Mouse (Mus musculus): ENCODE results near the gene Cadm1. TPM values are rescaled to one million over a fixed set of nuclear protein-coding genes. Genes with fewer than 3 reads are reported as not detected.

Gene Cadm1
- polyA plus RNA-seq, 1 experiment: not detected

- TF ChIP-seq GATA1 (IDR thresholded peaks at IDR 0.05; ENCODE audit: low read length): no peak
Observed at GRCm38 (mm10) chr9:47616391-47616790, 86.4 kb downstream of the Cadm1 start.

GRCm38 (mm10) chr9:47619501-47620029, 89.6 kb downstream of the Cadm1 start:
- no peak for TF ChIP-seq GATA1 (IDR thresholded peaks at IDR 0.05; ENCODE audit: low read length)

GRCm38 (mm10) chr9:47623447-47624445, 93.8 kb downstream of the Cadm1 start:
- no peak for TF ChIP-seq GATA1 (IDR thresholded peaks at IDR 0.05; ENCODE audit: low read length)

- TF ChIP-seq GATA1 (IDR thresholded peaks at IDR 0.05; ENCODE audit: low read length): no peak
Observed at GRCm38 (mm10) chr9:47624565-47625520, 94.9 kb downstream of the Cadm1 start.

GRCm38 (mm10) chr9:47625621-47626210, 95.7 kb downstream of the Cadm1 start:
- TF ChIP-seq GATA1 (IDR thresholded peaks at IDR 0.05; ENCODE audit: low read length): no peak

GRCm38 (mm10) chr9:47627966-47628365, 98.0 kb downstream of the Cadm1 start:
- TF ChIP-seq GATA1 (IDR thresholded peaks at IDR 0.05; ENCODE audit: low read length): no peak

GRCm38 (mm10) chr9:47628550-47628949, 98.6 kb downstream of the Cadm1 start:
- TF ChIP-seq GATA1 (IDR thresholded peaks at IDR 0.05; ENCODE audit: low read length): no peak

- no peak for TF ChIP-seq GATA1 (IDR thresholded peaks at IDR 0.05; ENCODE audit: low read length)
Observed at GRCm38 (mm10) chr9:47634695-47635094, 104.7 kb downstream of the Cadm1 start.

GRCm38 (mm10) chr9:47642663-47643062, 112.7 kb downstream of the Cadm1 start:
- no peak for TF ChIP-seq GATA1 (IDR thresholded peaks at IDR 0.05; ENCODE audit: low read length)

GRCm38 (mm10) chr9:47645056-47645455, 115.1 kb downstream of the Cadm1 start:
- no peak for TF ChIP-seq GATA1 (IDR thresholded peaks at IDR 0.05; ENCODE audit: low read length)

GRCm38 (mm10) chr9:47651431-47651830, 121.5 kb downstream of the Cadm1 start:
- no peak for TF ChIP-seq GATA1 (IDR thresholded peaks at IDR 0.05; ENCODE audit: low read length)

GRCm38 (mm10) chr9:47652203-47652602, 122.2 kb downstream of the Cadm1 start:
- TF ChIP-seq GATA1 (IDR thresholded peaks at IDR 0.05; ENCODE audit: low read length): no peak

GRCm38 (mm10) chr9:47652936-47653335, 123.0 kb downstream of the Cadm1 start:
- TF ChIP-seq GATA1 (IDR thresholded peaks at IDR 0.05; ENCODE audit: low read length): no peak

GRCm38 (mm10) chr9:47659366-47660090, 129.6 kb downstream of the Cadm1 start:
- no peak for TF ChIP-seq GATA1 (IDR thresholded peaks at IDR 0.05; ENCODE audit: low read length)

Measured in G1E-ER4 (cell line).